Mouse (Mus musculus): ENCODE data around the gene Tor1aip1. TPM values are rescaled to one million over a fixed set of nuclear protein-coding genes. Genes with fewer than 3 reads are reported as not detected.

Tor1aip1 gene
- polyA plus RNA-seq (2011; ENCODE audit: insufficient read depth, insufficient read length, low read depth, missing spikeins): 18.8 and 29.9 TPM in 2 replicates

- Histone ChIP-seq H3K27ac (ENCODE audit: insufficient read depth, low read length) (peak within 1 kb of the TSS; percentile 77), H3K36me3 (ENCODE audit: control insufficient read depth, insufficient read depth, low read length, poor library complexity, severe bottlenecking) (no peaks in the 10 kb centered on the region), H3K9me3 (replicated peaks; ENCODE audit: control insufficient read depth, insufficient read depth, low read length, poor library complexity, severe bottlenecking) (no peaks in the 10 kb centered on the region), H3K9ac (ENCODE audit: low read depth, poor library complexity, severe bottlenecking) (peak within 1 kb of the TSS; percentile 80), H3K4me3 (ENCODE audit: low read depth, low read length) (peak within 1 kb of the TSS; percentile 89), H3K4me1 (ENCODE audit: control insufficient read depth, insufficient read depth, low read length) (no peaks in the 10 kb centered on the region), H3K27me3 (ENCODE audit: control insufficient read depth, insufficient read depth, low read length, poor library complexity, severe bottlenecking) (no peaks in the 10 kb centered on the region)
- 0 out of 2 replicates have a peak, but pooled peaks have one; percentile 6 for TF ChIP-seq EP300 (IDR thresholded peaks at IDR 0.05; ENCODE audit: insufficient read depth, low read depth, low read length)
- peak; percentile 41 for TF ChIP-seq POLR2A (IDR thresholded peaks at IDR 0.05; ENCODE audit: insufficient read depth, low read length)
- peak; percentile 52 for TF ChIP-seq CTCF (IDR thresholded peaks at IDR 0.05; ENCODE audit: low read depth, low read length)
Observed at GRCm38 (mm10) chr1:156035930-156036737, at the start of gene Tor1aip1. Tor1aip1 (minus strand) TSS chr1:156036480.

DNA sequence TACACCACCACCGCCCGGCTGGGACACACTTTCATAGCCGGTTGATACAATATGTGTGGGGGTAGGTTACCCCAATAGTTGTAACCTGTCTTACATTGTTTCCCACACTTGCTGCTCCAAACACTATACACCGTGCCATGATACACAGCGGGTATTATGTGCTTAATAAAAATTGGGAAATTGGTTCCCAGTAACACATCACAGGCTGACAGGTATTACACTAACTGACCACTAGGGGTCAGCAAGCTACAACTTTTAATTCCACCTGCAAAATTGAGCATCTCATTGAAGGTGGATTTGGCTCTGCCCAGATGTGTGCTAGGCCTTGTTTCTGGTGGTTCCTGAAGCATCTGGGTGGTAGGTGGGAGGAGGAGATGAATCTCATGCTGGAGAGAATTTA, 49.5 kb upstream of the Tor1aip1 start:
- no peaks in the 10 kb centered on the region for H3K9me3 ChIP-seq (replicated peaks; ENCODE audit: control insufficient read depth, insufficient read depth, low read length, poor library complexity, severe bottlenecking)
- no peak overlapping the region for H3K9ac ChIP-seq (ENCODE audit: low read depth, poor library complexity, severe bottlenecking)
- no peak overlapping the region for H3K4me3 ChIP-seq (ENCODE audit: low read depth, low read length)
- no peaks in the 10 kb centered on the region for H3K4me1 ChIP-seq (ENCODE audit: control insufficient read depth, insufficient read depth, low read length)
- no peak overlapping the region for H3K27ac ChIP-seq (ENCODE audit: insufficient read depth, low read length)
- no peaks in the 10 kb centered on the region for H3K27me3 ChIP-seq (ENCODE audit: control insufficient read depth, insufficient read depth, low read length, poor library complexity, severe bottlenecking)
- H3K36me3 ChIP-seq (ENCODE audit: control insufficient read depth, insufficient read depth, low read length, poor library complexity, severe bottlenecking): no peaks in the 10 kb centered on the region
- TF ChIP-seq EP300 (IDR thresholded peaks at IDR 0.05; ENCODE audit: insufficient read depth, low read depth, low read length) (no peak), CTCF (IDR thresholded peaks at IDR 0.05; ENCODE audit: low read depth, low read length) (no peak), POLR2A (IDR thresholded peaks at IDR 0.05; ENCODE audit: insufficient read depth, low read length) (no peak)

DNA sequence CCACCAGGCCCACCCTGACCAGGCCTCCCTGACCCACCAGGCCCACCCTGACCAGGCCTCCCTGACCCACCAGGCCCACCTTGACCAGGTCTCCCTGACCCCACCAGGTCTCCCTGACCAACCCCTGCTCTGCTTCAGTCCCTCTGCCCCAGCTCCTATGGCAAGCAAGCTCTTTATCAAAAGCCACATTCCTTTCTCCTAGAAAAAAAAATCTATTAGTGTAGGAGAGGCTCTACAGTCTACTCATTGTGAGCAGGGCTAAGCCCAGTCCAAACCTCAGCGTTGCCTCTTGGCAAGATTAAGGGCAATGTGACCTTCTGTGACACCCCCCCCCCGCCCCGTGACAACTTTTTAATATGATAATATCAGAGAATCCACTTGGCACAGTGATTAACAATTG, 48.3 kb upstream of the Tor1aip1 start:
- TF ChIP-seq POLR2A (IDR thresholded peaks at IDR 0.05; ENCODE audit: insufficient read depth, low read length): no peak
- Histone ChIP-seq H3K27ac (ENCODE audit: insufficient read depth, low read length) (no peak overlapping the region), H3K4me3 (ENCODE audit: low read depth, low read length) (no peak overlapping the region)

GRCm38 (mm10) chr1:156077655-156078054, 41.4 kb upstream of the Tor1aip1 start:
- Histone ChIP-seq H3K9me3 (replicated peaks; ENCODE audit: control insufficient read depth, insufficient read depth, low read length, poor library complexity, severe bottlenecking) (no peaks in the 10 kb centered on the region), H3K27me3 (ENCODE audit: control insufficient read depth, insufficient read depth, low read length, poor library complexity, severe bottlenecking) (no peaks in the 10 kb centered on the region)
- TF ChIP-seq EP300 (IDR thresholded peaks at IDR 0.05; ENCODE audit: insufficient read depth, low read depth, low read length) (no peak), POLR2A (IDR thresholded peaks at IDR 0.05; ENCODE audit: insufficient read depth, low read length) (no peak), CTCF (IDR thresholded peaks at IDR 0.05; ENCODE audit: low read depth, low read length) (no peak)

More for the DNA sequence above, 48.3 kb upstream of the Tor1aip1 start:
- no peak overlapping the region for H3K9ac ChIP-seq (ENCODE audit: low read depth, poor library complexity, severe bottlenecking)
- no peaks in the 10 kb centered on the region for H3K9me3 ChIP-seq (replicated peaks; ENCODE audit: control insufficient read depth, insufficient read depth, low read length, poor library complexity, severe bottlenecking)
- no peaks in the 10 kb centered on the region for H3K27me3 ChIP-seq (ENCODE audit: control insufficient read depth, insufficient read depth, low read length, poor library complexity, severe bottlenecking)
- no peaks in the 10 kb centered on the region for H3K4me1 ChIP-seq (ENCODE audit: control insufficient read depth, insufficient read depth, low read length)
- H3K36me3 ChIP-seq (ENCODE audit: control insufficient read depth, insufficient read depth, low read length, poor library complexity, severe bottlenecking): no peaks in the 10 kb centered on the region

DNA sequence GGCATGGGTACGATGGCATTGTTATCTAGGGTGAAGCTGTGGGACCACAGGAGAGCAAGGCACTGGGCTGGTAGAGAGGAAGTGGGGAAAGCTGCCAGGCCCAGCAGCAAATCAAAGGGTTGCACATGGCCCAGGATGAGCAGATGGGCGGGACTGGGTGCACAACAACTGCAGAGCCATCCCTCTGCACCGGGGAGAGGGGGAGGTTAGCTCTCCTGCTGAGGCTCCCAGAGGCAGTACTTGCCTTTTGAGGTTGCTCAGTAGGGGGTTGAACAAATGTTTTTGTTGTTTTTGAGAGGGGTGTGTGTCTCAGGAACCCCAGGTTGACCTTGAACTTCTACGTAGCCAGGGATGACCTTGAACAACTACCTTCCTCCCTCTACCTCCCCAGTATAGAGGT, 40.2 kb upstream of the Tor1aip1 start:
- Histone ChIP-seq H3K4me1 (ENCODE audit: control insufficient read depth, insufficient read depth, low read length) (peaks cover 7% of the 10 kb centered on the region), H3K27me3 (ENCODE audit: control insufficient read depth, insufficient read depth, low read length, poor library complexity, severe bottlenecking) (no peaks in the 10 kb centered on the region), H3K27ac (ENCODE audit: insufficient read depth, low read length) (peak overlapping the region; percentile 55), H3K36me3 (ENCODE audit: control insufficient read depth, insufficient read depth, low read length, poor library complexity, severe bottlenecking) (no peaks in the 10 kb centered on the region), H3K9me3 (replicated peaks; ENCODE audit: control insufficient read depth, insufficient read depth, low read length, poor library complexity, severe bottlenecking) (no peaks in the 10 kb centered on the region), H3K4me3 (ENCODE audit: low read depth, low read length) (no peak overlapping the region), H3K9ac (ENCODE audit: low read depth, poor library complexity, severe bottlenecking) (no peak overlapping the region)
- TF ChIP-seq CTCF (IDR thresholded peaks at IDR 0.05; ENCODE audit: low read depth, low read length): no peak
- TF ChIP-seq POLR2A (IDR thresholded peaks at IDR 0.05; ENCODE audit: insufficient read depth, low read length): no peak
- peak; percentile 95 for TF ChIP-seq EP300 (IDR thresholded peaks at IDR 0.05; ENCODE audit: insufficient read depth, low read depth, low read length)

More at GRCm38 (mm10) chr1:156077655-156078054, 41.4 kb upstream of the Tor1aip1 start:
- H3K4me1 ChIP-seq (ENCODE audit: control insufficient read depth, insufficient read depth, low read length): peaks cover 7% of the 10 kb centered on the region
- no peak overlapping the region for H3K9ac ChIP-seq (ENCODE audit: low read depth, poor library complexity, severe bottlenecking)
- H3K27ac ChIP-seq (ENCODE audit: insufficient read depth, low read length): no peak overlapping the region
- no peaks in the 10 kb centered on the region for H3K36me3 ChIP-seq (ENCODE audit: control insufficient read depth, insufficient read depth, low read length, poor library complexity, severe bottlenecking)
- no peak overlapping the region for H3K4me3 ChIP-seq (ENCODE audit: low read depth, low read length)

GRCm38 (mm10) chr1:156074575-156074974, 38.3 kb upstream of the Tor1aip1 start:
- Histone ChIP-seq H3K4me3 (ENCODE audit: low read depth, low read length) (no peak overlapping the region), H3K36me3 (ENCODE audit: control insufficient read depth, insufficient read depth, low read length, poor library complexity, severe bottlenecking) (no peaks in the 10 kb centered on the region), H3K27ac (ENCODE audit: insufficient read depth, low read length) (peak overlapping the region; percentile 59; the same call in 1 of the 2 replicates), H3K4me1 (ENCODE audit: control insufficient read depth, insufficient read depth, low read length) (peaks cover 7% of the 10 kb centered on the region), H3K9ac (ENCODE audit: low read depth, poor library complexity, severe bottlenecking) (no peak overlapping the region), H3K27me3 (ENCODE audit: control insufficient read depth, insufficient read depth, low read length, poor library complexity, severe bottlenecking) (no peaks in the 10 kb centered on the region), H3K9me3 (replicated peaks; ENCODE audit: control insufficient read depth, insufficient read depth, low read length, poor library complexity, severe bottlenecking) (no peaks in the 10 kb centered on the region)
- TF ChIP-seq EP300 (IDR thresholded peaks at IDR 0.05; ENCODE audit: insufficient read depth, low read depth, low read length) (peak; percentile 79; the same call in 1 of the 2 replicates), CTCF (IDR thresholded peaks at IDR 0.05; ENCODE audit: low read depth, low read length) (no peak), POLR2A (IDR thresholded peaks at IDR 0.05; ENCODE audit: insufficient read depth, low read length) (no peak)
